Mouse (Mus musculus): ENCODE results near the gene Olfr113. TPM values are rescaled to one million over a fixed set of nuclear protein-coding genes. Genes with fewer than 3 reads are reported as not detected.
"Not testable (repeated sequence)": the region's sequence is repeated elsewhere in the genome, so short reads cannot be mapped to it uniquely, and the experiment has no call there.

Olfr113 gene
- not detected in 2 replicates for total RNA-seq (2014; fragmentation: Nextera tagmentation)
- total RNA-seq (2017) = not detected in 2 replicates

GRCm38 (mm10) chr17:37577563-37577962 is at the start of gene Olfr113:
Gene Olfr113, minus strand, starts transcription at chr17:37577663.
- ATAC-seq (replicated peaks; ENCODE audit: poor library complexity, severe bottlenecking) = no peak

DNA sequence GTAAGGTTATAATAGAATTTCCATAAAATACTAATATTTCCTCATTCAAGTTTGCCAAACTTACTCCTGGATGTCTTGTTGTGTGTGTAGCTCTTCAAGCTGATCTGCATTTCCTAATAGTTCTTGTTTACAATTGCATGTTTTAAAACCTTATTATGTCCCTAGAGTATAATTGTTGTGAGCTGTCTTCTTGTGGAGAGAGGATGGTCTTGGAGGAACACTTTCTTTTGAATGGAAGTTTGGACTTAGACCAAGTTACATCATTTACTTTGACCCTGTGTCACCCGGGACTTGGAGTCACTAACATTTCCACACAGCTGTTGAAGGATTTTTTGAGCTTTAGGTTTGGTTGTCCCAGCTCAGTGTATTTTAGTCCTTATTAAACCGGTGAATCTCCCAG is 49.5 kb upstream of the Olfr113 start, which contains the start of the genes Olfr115 and Olfr116:
Gene Olfr115, minus strand, starts transcription at position 101 of the 400 bp plus-strand sequence.
Gene Olfr116, minus strand, starts transcription at position 191 of the 400 bp plus-strand sequence.
- ATAC-seq (replicated peaks; ENCODE audit: poor library complexity, severe bottlenecking) = no peak

- ATAC-seq (replicated peaks; ENCODE audit: poor library complexity, severe bottlenecking) = no peak
These were observed 15.2 kb upstream of the Olfr113 start, which contains the start of gene Olfr114 for GRCm38 (mm10) chr17:37592643-37593042. Gene Olfr114, minus strand, starts transcription at chr17:37592743.

- no peak for ATAC-seq (replicated peaks; ENCODE audit: poor library complexity, severe bottlenecking)
These were observed 8.1 kb downstream of the Olfr113 start, which contains the start of gene Olfr112 for GRCm38 (mm10) chr17:37569351-37569750. Gene Olfr112, minus strand, starts transcription at chr17:37569451.

GRCm38 (mm10) chr17:37558913-37559615 is 18.4 kb downstream of the Olfr113 start:
- ATAC-seq (replicated peaks; ENCODE audit: poor library complexity, severe bottlenecking) = no peak

DNA sequence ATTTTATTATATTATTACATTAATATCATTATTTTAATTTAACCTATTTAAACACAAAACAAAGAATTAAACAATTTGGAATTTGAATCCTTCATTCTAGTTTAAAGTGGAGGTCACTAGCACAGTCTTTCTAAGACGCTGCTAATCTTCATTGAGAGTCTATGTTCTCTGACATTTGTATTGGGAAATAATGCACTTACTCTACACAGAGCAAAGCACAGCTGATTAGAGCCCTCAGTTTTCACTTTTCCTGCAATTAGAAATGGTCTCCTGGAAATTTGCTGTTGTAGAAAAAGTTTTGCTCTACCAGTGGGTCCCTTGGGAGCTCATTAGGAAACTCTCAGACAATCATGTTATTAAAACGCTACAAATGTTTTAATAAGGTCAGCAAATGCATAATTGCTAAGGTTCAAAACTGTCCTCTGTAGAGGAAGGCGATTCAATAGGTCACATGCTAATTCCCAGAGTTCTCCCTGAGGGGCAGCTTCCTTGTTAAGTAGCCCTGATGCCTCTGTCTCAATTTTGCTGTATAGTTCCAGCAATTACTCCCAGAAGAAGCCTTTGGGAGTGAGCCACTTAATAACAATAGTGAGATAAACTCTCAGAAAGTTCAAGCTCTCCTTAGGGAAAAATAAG is 33.5 kb downstream of the Olfr113 start:
- ATAC-seq (replicated peaks; ENCODE audit: poor library complexity, severe bottlenecking) = no peak

DNA sequence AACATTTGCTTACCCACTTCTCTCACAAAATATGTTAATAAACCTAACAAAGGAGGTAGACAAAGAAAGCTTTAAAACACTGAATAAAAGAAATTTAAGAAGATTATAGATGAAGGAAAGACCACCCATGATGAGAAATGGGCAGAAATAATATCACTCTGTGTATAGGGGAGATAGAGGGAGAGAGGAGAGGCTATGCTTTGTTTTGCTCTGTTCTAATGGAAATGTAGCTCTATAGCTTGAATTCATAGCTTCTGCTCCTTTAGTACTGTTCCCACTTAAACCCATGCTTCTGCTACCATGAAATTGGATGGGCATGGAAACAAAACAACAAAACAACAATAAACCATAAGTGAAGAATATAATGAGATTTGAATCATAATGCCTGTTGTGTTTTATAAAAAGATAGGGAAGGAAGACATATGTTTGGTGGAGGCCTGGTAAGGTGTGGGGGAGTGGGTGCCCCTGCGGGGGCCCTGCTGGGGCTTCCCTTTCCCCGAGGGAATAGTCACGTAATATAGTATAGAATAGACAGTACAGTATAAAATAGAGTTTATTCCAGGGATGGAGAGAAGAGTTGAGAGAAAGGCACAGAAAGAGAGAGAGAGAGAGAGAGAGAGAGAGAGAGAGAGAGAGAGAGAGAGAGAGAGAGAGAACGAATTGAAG is 35.9 kb downstream of the Olfr113 start:
- no peak for ATAC-seq (replicated peaks; ENCODE audit: poor library complexity, severe bottlenecking)

GRCm38 (mm10) chr17:37538416-37538815 is 39.0 kb downstream of the Olfr113 start:
- ATAC-seq (replicated peaks; ENCODE audit: poor library complexity, severe bottlenecking) = not testable (repeated sequence)

- no peak for ATAC-seq (replicated peaks; ENCODE audit: poor library complexity, severe bottlenecking)
These were observed 42.3 kb downstream of the Olfr113 start for GRCm38 (mm10) chr17:37535173-37535572.

DNA sequence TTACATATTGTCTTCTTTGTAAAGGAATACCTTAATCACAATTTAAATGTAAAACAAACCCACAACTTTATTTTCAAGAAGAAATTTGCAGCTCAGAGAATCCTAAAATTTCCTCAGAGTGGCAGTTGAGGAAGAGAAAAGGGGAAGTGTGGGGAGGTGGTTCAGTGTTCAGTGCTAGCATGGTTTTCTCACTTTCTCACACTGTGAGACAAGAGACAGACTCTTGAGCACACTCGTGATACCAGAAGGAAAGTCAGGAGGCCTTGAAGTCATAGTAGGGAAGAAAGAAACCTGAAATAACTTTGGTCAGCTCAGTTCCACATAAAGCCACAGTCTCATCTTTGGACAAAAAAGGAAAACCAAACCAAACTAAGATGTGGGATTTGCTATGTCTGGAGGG is 52.0 kb downstream of the Olfr113 start:
- peak; percentile 93 for ATAC-seq (replicated peaks; ENCODE audit: poor library complexity, severe bottlenecking)

DNA sequence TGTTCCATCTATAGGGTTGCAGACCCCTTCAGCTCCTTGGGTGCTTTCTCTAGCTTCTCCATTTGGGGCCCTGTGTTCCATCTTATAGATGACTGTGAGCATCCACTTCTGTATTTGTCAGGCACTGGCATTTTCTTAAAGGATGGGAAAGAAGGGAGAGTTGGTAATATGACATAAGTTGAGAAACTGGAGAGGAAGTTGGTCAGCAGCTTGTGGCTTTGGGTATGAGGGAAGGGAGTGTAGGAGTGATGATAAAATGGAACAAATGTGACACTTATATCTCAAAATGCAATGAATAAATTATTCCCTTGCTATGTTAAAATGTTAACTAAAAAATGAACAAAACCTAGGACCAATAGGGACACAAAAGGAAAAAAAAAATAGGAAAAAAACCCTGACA is 52.9 kb downstream of the Olfr113 start:
- peak; percentile 96 for ATAC-seq (replicated peaks; ENCODE audit: poor library complexity, severe bottlenecking)

Other genes with a start within 250 kb of the Olfr113 start
- gene Olfr103, start 238.0 kb downstream of the Olfr113 start, total RNA-seq (2014; fragmentation: Nextera tagmentation) = not detected in 2 replicates
- gene Olfr103, start 238.0 kb downstream of the Olfr113 start, total RNA-seq (2017) = not detected in 2 replicates
- gene Olfr104-ps, start 218.1 kb downstream of the Olfr113 start, total RNA-seq (2014; fragmentation: Nextera tagmentation) = not detected in 2 replicates
- not detected in 2 replicates for gene Olfr104-ps, start 218.1 kb downstream of the Olfr113 start, total RNA-seq (2017)
- gene Olfr105-ps, start 198.6 kb downstream of the Olfr113 start, total RNA-seq (2014; fragmentation: Nextera tagmentation) = not detected in 2 replicates
- gene Olfr105-ps, start 198.6 kb downstream of the Olfr113 start, total RNA-seq (2017) = not detected in 2 replicates
- not detected in 2 replicates for gene Olfr106-ps, start 187.3 kb downstream of the Olfr113 start, total RNA-seq (2014; fragmentation: Nextera tagmentation)
- not detected in 2 replicates for gene Olfr106-ps, start 187.3 kb downstream of the Olfr113 start, total RNA-seq (2017)
- not detected in 2 replicates for gene Olfr107, start 178.4 kb downstream of the Olfr113 start, total RNA-seq (2014; fragmentation: Nextera tagmentation)
- gene Olfr107, start 178.4 kb downstream of the Olfr113 start, total RNA-seq (2017) = not detected in 2 replicates
- gene Olfr108, start 132.2 kb downstream of the Olfr113 start, total RNA-seq (2014; fragmentation: Nextera tagmentation) = not detected in 2 replicates
- not detected in 2 replicates for gene Olfr108, start 132.2 kb downstream of the Olfr113 start, total RNA-seq (2017)
- not detected in 2 replicates for gene Olfr109, start 118.7 kb downstream of the Olfr113 start, total RNA-seq (2014; fragmentation: Nextera tagmentation)
- not detected in 2 replicates for gene Olfr109, start 118.7 kb downstream of the Olfr113 start, total RNA-seq (2017)
- gene H2-M2, start 94.1 kb downstream of the Olfr113 start, total RNA-seq (2014; fragmentation: Nextera tagmentation) = not detected in 2 replicates
- not detected in 2 replicates for gene H2-M2, start 94.1 kb downstream of the Olfr113 start, total RNA-seq (2017)
- not detected in 2 replicates for gene Olfr110, start 85.2 kb downstream of the Olfr113 start, total RNA-seq (2014; fragmentation: Nextera tagmentation)
- gene Olfr110, start 85.2 kb downstream of the Olfr113 start, total RNA-seq (2017) = not detected in 2 replicates
- not detected in 2 replicates for gene Olfr111, start 69.6 kb downstream of the Olfr113 start, total RNA-seq (2014; fragmentation: Nextera tagmentation)
- gene Olfr111, start 69.6 kb downstream of the Olfr113 start, total RNA-seq (2017) = not detected in 2 replicates
- not detected in 2 replicates for gene Olfr112, start 8.2 kb downstream of the Olfr113 start, total RNA-seq (2014; fragmentation: Nextera tagmentation)
- gene Olfr112, start 8.2 kb downstream of the Olfr113 start, total RNA-seq (2017) = not detected in 2 replicates
- gene Olfr114, start 15.1 kb upstream of the Olfr113 start, total RNA-seq (2014; fragmentation: Nextera tagmentation) = not detected in 2 replicates
- gene Olfr114, start 15.1 kb upstream of the Olfr113 start, total RNA-seq (2017) = not detected in 2 replicates
- gene Olfr115, start 49.4 kb upstream of the Olfr113 start, total RNA-seq (2014; fragmentation: Nextera tagmentation) = not detected in 2 replicates
- gene Olfr115, start 49.4 kb upstream of the Olfr113 start, total RNA-seq (2017) = not detected in 2 replicates
- not detected in 2 replicates for gene Olfr116, start 49.5 kb upstream of the Olfr113 start, total RNA-seq (2014; fragmentation: Nextera tagmentation)
- gene Olfr116, start 49.5 kb upstream of the Olfr113 start, total RNA-seq (2017) = not detected in 2 replicates
- not detected in 2 replicates for gene Olfr117, start 86.1 kb upstream of the Olfr113 start, total RNA-seq (2014; fragmentation: Nextera tagmentation)
- not detected in 2 replicates for gene Olfr117, start 86.1 kb upstream of the Olfr113 start, total RNA-seq (2017)
- gene Olfr118, start 89.3 kb upstream of the Olfr113 start, total RNA-seq (2014; fragmentation: Nextera tagmentation) = not detected in 2 replicates
- gene Olfr118, start 89.3 kb upstream of the Olfr113 start, total RNA-seq (2017) = not detected in 2 replicates
- gene Olfr119, start 118.9 kb upstream of the Olfr113 start, total RNA-seq (2014; fragmentation: Nextera tagmentation) = not detected in 2 replicates
- not detected in 2 replicates for gene Olfr119, start 118.9 kb upstream of the Olfr113 start, total RNA-seq (2017)
- not detected in 2 replicates for gene Olfr120, start 144.1 kb upstream of the Olfr113 start, total RNA-seq (2014; fragmentation: Nextera tagmentation)
- not detected in 2 replicates for gene Olfr120, start 144.1 kb upstream of the Olfr113 start, total RNA-seq (2017)
- not detected in 2 replicates for gene Olfr121, start 171.2 kb upstream of the Olfr113 start, total RNA-seq (2014; fragmentation: Nextera tagmentation)
- gene Olfr121, start 171.2 kb upstream of the Olfr113 start, total RNA-seq (2017) = not detected in 2 replicates
- gene Olfr122, start 190.9 kb upstream of the Olfr113 start, total RNA-seq (2014; fragmentation: Nextera tagmentation) = not detected in 2 replicates
- gene Olfr122, start 190.9 kb upstream of the Olfr113 start, total RNA-seq (2017) = not detected in 2 replicates
- not detected in 2 replicates for gene Olfr123, start 215.9 kb upstream of the Olfr113 start, total RNA-seq (2014; fragmentation: Nextera tagmentation)
- gene Olfr123, start 215.9 kb upstream of the Olfr113 start, total RNA-seq (2017) = not detected in 2 replicates
- not detected in 2 replicates for gene Olfr124, start 222.2 kb upstream of the Olfr113 start, total RNA-seq (2014; fragmentation: Nextera tagmentation)
- not detected in 2 replicates for gene Olfr124, start 222.2 kb upstream of the Olfr113 start, total RNA-seq (2017)

All from granulocyte monocyte progenitor cell, adult 5-6 weeks (primary cell).